Mouse (Mus musculus): ENCODE data around the gene Gcnt1. TPM values are rescaled to one million over a fixed set of nuclear protein-coding genes. Genes with fewer than 3 reads are reported as not detected.
A peak's percentile ranks its signal among the peaks of the same experiment; 100 is the strongest.

The Gcnt1 gene
- polyA plus RNA-seq, 1 experiment from 2014 or later, result 2.7 TPM

- H3K4me2 ChIP-seq (replicated peaks; ENCODE audit: low read depth, low read length), result no peak overlapping the region
- no peak overlapping the region for H3K9ac ChIP-seq (replicated peaks; ENCODE audit: low read depth)
- DNase-seq (ENCODE audit: low spot score) (no peak), ATAC-seq (no peak)
- no peak overlapping the region for H3K27ac ChIP-seq (ENCODE audit: low read length)
- no peaks in the 10 kb centered on the region for H3K9me3 ChIP-seq (ENCODE audit: low read length)
- H3K36me3 ChIP-seq (ENCODE audit: insufficient read depth, low read length), result no peaks in the 10 kb centered on the region
- no peak for TF ChIP-seq CTCF (IDR thresholded peaks at IDR 0.05)
- TF ChIP-seq EP300 (IDR thresholded peaks at IDR 0.05), result no peak
- WGBS, result 83% methylated on average over 2 of the region's 2 CpGs
- no peak overlapping the region for H3K4me3 ChIP-seq (ENCODE audit: low read depth, low read length)
- no peaks in the 10 kb centered on the region for H3K27me3 ChIP-seq (replicated peaks; ENCODE audit: insufficient read depth, low read length)
- H3K4me1 ChIP-seq (ENCODE audit: insufficient read depth, low read depth, low read length), result no peaks in the 10 kb centered on the region
Observed at GRCm38 (mm10) chr19:17316311-17317003, 56.2 kb downstream of the Gcnt1 start.

GRCm38 (mm10) chr19:17314451-17314850 is 58.2 kb downstream of the Gcnt1 start:
- peak; percentile 33 for DNase-seq (ENCODE audit: low spot score)
- no peaks in the 10 kb centered on the region for H3K9me3 ChIP-seq (ENCODE audit: low read length)
- TF ChIP-seq EP300 (IDR thresholded peaks at IDR 0.05), result no peak
- no peak for TF ChIP-seq CTCF (IDR thresholded peaks at IDR 0.05)
- H3K9ac ChIP-seq (replicated peaks; ENCODE audit: low read depth), result no peak overlapping the region
- no peaks in the 10 kb centered on the region for H3K27me3 ChIP-seq (replicated peaks; ENCODE audit: insufficient read depth, low read length)
- no peak overlapping the region for H3K27ac ChIP-seq (ENCODE audit: low read length)
- H3K4me2 ChIP-seq (replicated peaks; ENCODE audit: low read depth, low read length), result no peak overlapping the region
- no peak for ATAC-seq
- no peaks in the 10 kb centered on the region for H3K36me3 ChIP-seq (ENCODE audit: insufficient read depth, low read length)
- no peak overlapping the region for H3K4me3 ChIP-seq (ENCODE audit: low read depth, low read length)
- WGBS, result 70% methylated on average over 2 of the region's 2 CpGs
- no peaks in the 10 kb centered on the region for H3K4me1 ChIP-seq (ENCODE audit: insufficient read depth, low read depth, low read length)

GRCm38 (mm10) chr19:17313766-17314165 is 58.9 kb downstream of the Gcnt1 start:
- Histone ChIP-seq H3K27ac (ENCODE audit: low read length) (no peak overlapping the region), H3K27me3 (replicated peaks; ENCODE audit: insufficient read depth, low read length) (no peaks in the 10 kb centered on the region), H3K9me3 (ENCODE audit: low read length) (no peaks in the 10 kb centered on the region), H3K4me2 (replicated peaks; ENCODE audit: low read depth, low read length) (no peak overlapping the region), H3K36me3 (ENCODE audit: insufficient read depth, low read length) (no peaks in the 10 kb centered on the region), H3K4me1 (ENCODE audit: insufficient read depth, low read depth, low read length) (no peaks in the 10 kb centered on the region), H3K4me3 (ENCODE audit: low read depth, low read length) (no peak overlapping the region), H3K9ac (replicated peaks; ENCODE audit: low read depth) (no peak overlapping the region)
- TF ChIP-seq EP300 (IDR thresholded peaks at IDR 0.05) (no peak), CTCF (IDR thresholded peaks at IDR 0.05) (no peak)
- whole genome bisulfite sequencing, result 65% methylated on average over 1 of the region's 1 CpGs
- DNase-seq (ENCODE audit: low spot score) (no peak), ATAC-seq (no peak)

GRCm38 (mm10) chr19:17312671-17313180 is 59.9 kb downstream of the Gcnt1 start:
- Histone ChIP-seq H3K4me3 (ENCODE audit: low read depth, low read length) (no peak overlapping the region), H3K27ac (ENCODE audit: low read length) (no peak overlapping the region), H3K4me1 (ENCODE audit: insufficient read depth, low read depth, low read length) (no peaks in the 10 kb centered on the region), H3K9ac (replicated peaks; ENCODE audit: low read depth) (no peak overlapping the region), H3K27me3 (replicated peaks; ENCODE audit: insufficient read depth, low read length) (no peaks in the 10 kb centered on the region), H3K9me3 (ENCODE audit: low read length) (no peaks in the 10 kb centered on the region), H3K4me2 (replicated peaks; ENCODE audit: low read depth, low read length) (no peak overlapping the region), H3K36me3 (ENCODE audit: insufficient read depth, low read length) (no peaks in the 10 kb centered on the region)
- ATAC-seq (no peak), DNase-seq (ENCODE audit: low spot score) (no peak)
- 89% methylated on average over 5 of the region's 5 CpGs for WGBS
- TF ChIP-seq CTCF (IDR thresholded peaks at IDR 0.05), result no peak

- WGBS, result 82% methylated on average over 1 of the region's 1 CpGs
Observed at GRCm38 (mm10) chr19:17311501-17311900, 61.1 kb downstream of the Gcnt1 start.

GRCm38 (mm10) chr19:17311031-17311430 is 61.6 kb downstream of the Gcnt1 start:
- Histone ChIP-seq H3K4me2 (replicated peaks; ENCODE audit: low read depth, low read length) (no peak overlapping the region), H3K36me3 (ENCODE audit: insufficient read depth, low read length) (no peaks in the 10 kb centered on the region), H3K27ac (ENCODE audit: low read length) (no peak overlapping the region), H3K4me1 (ENCODE audit: insufficient read depth, low read depth, low read length) (no peaks in the 10 kb centered on the region), H3K4me3 (ENCODE audit: low read depth, low read length) (no peak overlapping the region), H3K27me3 (replicated peaks; ENCODE audit: insufficient read depth, low read length) (no peaks in the 10 kb centered on the region), H3K9me3 (ENCODE audit: low read length) (no peaks in the 10 kb centered on the region), H3K9ac (replicated peaks; ENCODE audit: low read depth) (no peak overlapping the region)
- WGBS, result 86% methylated on average over 2 of the region's 2 CpGs
- TF ChIP-seq EP300 (IDR thresholded peaks at IDR 0.05) (no peak), CTCF (IDR thresholded peaks at IDR 0.05) (no peak)
- DNase-seq (ENCODE audit: low spot score) (no peak), ATAC-seq (no peak)

More at GRCm38 (mm10) chr19:17311501-17311900, 61.1 kb downstream of the Gcnt1 start:
- ATAC-seq (no peak), DNase-seq (ENCODE audit: low spot score) (no peak)
- no peaks in the 10 kb centered on the region for H3K4me1 ChIP-seq (ENCODE audit: insufficient read depth, low read depth, low read length)
- no peaks in the 10 kb centered on the region for H3K36me3 ChIP-seq (ENCODE audit: insufficient read depth, low read length)
- no peaks in the 10 kb centered on the region for H3K9me3 ChIP-seq (ENCODE audit: low read length)
- H3K4me2 ChIP-seq (replicated peaks; ENCODE audit: low read depth, low read length), result no peak overlapping the region
- no peak overlapping the region for H3K9ac ChIP-seq (replicated peaks; ENCODE audit: low read depth)
- no peak overlapping the region for H3K4me3 ChIP-seq (ENCODE audit: low read depth, low read length)
- TF ChIP-seq CTCF (IDR thresholded peaks at IDR 0.05) (no peak), EP300 (IDR thresholded peaks at IDR 0.05) (no peak)
- no peaks in the 10 kb centered on the region for H3K27me3 ChIP-seq (replicated peaks; ENCODE audit: insufficient read depth, low read length)
- no peak overlapping the region for H3K27ac ChIP-seq (ENCODE audit: low read length)
